Mouse (Mus musculus) limb, embryonic 14.5 days (tissue): Measurements from ENCODE around the gene Il4. TPM values are rescaled to one million over a fixed set of nuclear protein-coding genes. Genes with fewer than 3 reads are reported as not detected.

Experiments
- ATAC-seq: fragments of 200-750 bp; cut with Nextera tagmentation; 2 replicates; pipeline ENCODE4 v1.8.0; 2017; ENCODE audit warnings: low read depth, moderate number of reproducible peaks, moderate TSS enrichment; ENCODE audit not compliant: low FRiP score
- DNase-seq: peaks from one replicate; pipeline ENCODE4 v3.0.0-alpha.2; 2015; ENCODE audit warnings: low spot score
- H3K27ac ChIP-seq: fragments of 300-500 bp; sonication (generic); replicated peaks from 2 replicates; pipeline ENCODE4 v1.5.1; 2014; ENCODE audit warnings: low read depth, mild to moderate bottlenecking, low read length, moderate library complexity, mixed read lengths
- H3K27me3 ChIP-seq: fragments of 300-500 bp; sonication (generic); 2 replicates; pipeline ENCODE4 v1.6.1; 2014; ENCODE audit warnings: low read length, mixed read lengths; ENCODE audit not compliant: control insufficient read depth, insufficient read depth
- H3K36me3 ChIP-seq: fragments of 300-500 bp; sonication (generic); 2 replicates; pipeline ENCODE4 v1.6.1; 2014; ENCODE audit warnings: mild to moderate bottlenecking, low read length, moderate library complexity, mixed read lengths; ENCODE audit not compliant: control insufficient read depth, insufficient read depth
- H3K4me1 ChIP-seq: fragments of 300-500 bp; sonication (generic); 2 replicates; pipeline ENCODE4 v1.6.1; 2014; ENCODE audit warnings: antibody characterized with exemption, low read length, mixed read lengths; ENCODE audit not compliant: control insufficient read depth, insufficient read depth
- H3K4me2 ChIP-seq: fragments of 300-500 bp; sonication (generic); replicated peaks from 2 replicates; pipeline ENCODE4 v1.6.1; 2014; ENCODE audit warnings: low read depth, mild to moderate bottlenecking, low read length, moderate library complexity; ENCODE audit not compliant: severe bottlenecking
- H3K4me3 ChIP-seq: fragments of 300-500 bp; sonication (generic); replicated peaks from 2 replicates; pipeline ENCODE4 v1.5.1; 2014; ENCODE audit warnings: low read length
- H3K9ac ChIP-seq: fragments of 300-500 bp; sonication (generic); 2 replicates; pipeline ENCODE4 v1.6.1; 2014; ENCODE audit warnings: mild to moderate bottlenecking, low read depth, low read length, moderate library complexity; ENCODE audit not compliant: severe bottlenecking
- H3K9me3 ChIP-seq: fragments of 300-500 bp; sonication (generic); 2 replicates; pipeline ENCODE4 v1.6.1; 2016; ENCODE audit warnings: low read length; ENCODE audit not compliant: control insufficient read depth
- POLR2A ChIP-seq: fragments of 200-500 bp; IDR thresholded peaks from 2 replicates; pipeline ENCODE4 v1.8.0; 2012; ENCODE audit warnings: inconsistent platforms, mild to moderate bottlenecking, moderate library complexity, borderline replicate concordance; ENCODE audit not compliant: insufficient read depth, insufficient read length; ENCODE audit errors: extremely low read depth
- WGBS: fragments of 180-500 bp; shearing (Covaris S2); extraction: QIAGEN DNeasy Blood & Tissue Kit; methylation state at CpG from one replicate; pipeline ENCODE4 v1.1.7; 2014; 5-methylcytosine and 5-hydroxymethylcytosine counted together
- polyA plus RNA-seq, 2 experiments: library from polyadenylated mRNA; depleted of rRNA in 1 of 2; stranded (reverse) in 1 of 2; unstranded in 1 of 2; fragments of >200 nt; fragmentation: Nextera tagmentation in 1 of 2; extraction: Ambion mirVana in 1 of 2; gene quantifications; 2 replicates each; pipeline versions ENCODE4 v1.2.1 to v1.2.3; 2012 to 2014

Gene Il4
- polyA plus RNA-seq (2012; rRNA removed) = 0.23 and 0.49 TPM in 2 replicates
- polyA plus RNA-seq (2014; fragmentation: Nextera tagmentation; extraction: Ambion mirVana) = 3.2 and 3.6 TPM in 2 replicates

DNA sequence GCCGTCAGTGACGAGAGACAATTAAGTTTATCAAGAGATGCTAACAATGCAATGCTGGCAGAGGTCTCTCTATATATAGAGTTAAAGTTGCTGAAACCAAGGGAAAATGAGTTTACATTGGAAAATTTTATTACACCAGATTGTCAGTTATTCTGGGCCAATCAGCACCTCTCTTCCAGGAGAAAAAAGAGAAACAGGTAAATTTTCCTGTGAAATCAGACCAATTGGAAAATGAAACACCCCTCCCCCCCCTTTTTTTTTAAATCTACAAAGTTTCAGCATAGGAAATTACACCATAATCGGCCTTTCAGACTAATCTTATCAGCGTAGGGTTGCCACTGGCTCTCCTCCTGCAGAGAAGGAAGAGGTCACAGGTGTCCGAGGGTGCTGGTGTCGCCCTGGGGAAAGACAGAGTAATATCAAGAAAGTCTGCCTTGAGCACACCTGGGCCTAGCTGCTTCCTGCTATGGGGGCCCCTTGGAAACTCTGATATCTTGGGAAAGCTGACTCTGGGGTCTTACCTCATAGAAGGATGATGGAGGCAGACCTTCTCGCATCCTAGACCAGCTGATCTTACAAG, at the start of gene Il4:
TSS of gene Il4 (minus strand) at position 51 of the 580 bp plus-strand sequence.
- Histone ChIP-seq H3K36me3 (no peaks in the 10 kb centered on the region), H3K4me1 (no peaks in the 10 kb centered on the region), H3K4me2 (no peak within 1 kb of the TSS), H3K27ac (no peak within 1 kb of the TSS), H3K9me3 (no peaks in the 10 kb centered on the region), H3K9ac (no peak within 1 kb of the TSS), H3K4me3 (no peak within 1 kb of the TSS), H3K27me3 (no peaks in the 10 kb centered on the region)
- TF ChIP-seq POLR2A = no peak
- DNase-seq = no peak
- no peak for ATAC-seq
- WGBS = 82% methylated on average over 7 of the region's 7 CpGs

DNA sequence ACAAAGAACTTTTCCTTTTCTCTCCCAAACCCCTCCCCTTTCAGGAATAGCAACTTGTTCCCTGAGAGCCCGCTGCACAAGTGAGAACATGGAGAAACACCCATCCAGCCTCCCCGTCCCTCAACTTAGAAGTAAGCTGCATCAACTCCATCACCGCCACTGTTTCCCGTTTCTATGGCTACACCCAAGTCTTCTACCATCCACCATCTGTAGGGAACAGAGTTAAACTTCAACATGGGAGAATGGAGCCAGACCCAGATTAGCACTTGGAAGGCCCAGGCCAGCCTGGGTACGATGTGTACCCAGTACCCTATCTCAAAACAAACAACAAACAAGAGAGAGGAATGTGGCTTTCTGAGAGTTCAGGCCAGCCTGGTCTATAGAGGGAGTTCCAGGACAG, 45.6 kb upstream of the Il4 start:
- no peaks in the 10 kb centered on the region for H3K4me1 ChIP-seq
- 85% methylated on average over 5 of the region's 5 CpGs for WGBS
- no peak for ATAC-seq
- no peak overlapping the region for H3K4me3 ChIP-seq
- H3K36me3 ChIP-seq = peaks cover 33% of the 10 kb centered on the region
- H3K27ac ChIP-seq = no peak overlapping the region
- H3K4me2 ChIP-seq = no peak overlapping the region
- no peak overlapping the region for H3K9ac ChIP-seq
- TF ChIP-seq POLR2A = no peak
- no peaks in the 10 kb centered on the region for H3K9me3 ChIP-seq
- no peak for DNase-seq
- no peaks in the 10 kb centered on the region for H3K27me3 ChIP-seq

DNA sequence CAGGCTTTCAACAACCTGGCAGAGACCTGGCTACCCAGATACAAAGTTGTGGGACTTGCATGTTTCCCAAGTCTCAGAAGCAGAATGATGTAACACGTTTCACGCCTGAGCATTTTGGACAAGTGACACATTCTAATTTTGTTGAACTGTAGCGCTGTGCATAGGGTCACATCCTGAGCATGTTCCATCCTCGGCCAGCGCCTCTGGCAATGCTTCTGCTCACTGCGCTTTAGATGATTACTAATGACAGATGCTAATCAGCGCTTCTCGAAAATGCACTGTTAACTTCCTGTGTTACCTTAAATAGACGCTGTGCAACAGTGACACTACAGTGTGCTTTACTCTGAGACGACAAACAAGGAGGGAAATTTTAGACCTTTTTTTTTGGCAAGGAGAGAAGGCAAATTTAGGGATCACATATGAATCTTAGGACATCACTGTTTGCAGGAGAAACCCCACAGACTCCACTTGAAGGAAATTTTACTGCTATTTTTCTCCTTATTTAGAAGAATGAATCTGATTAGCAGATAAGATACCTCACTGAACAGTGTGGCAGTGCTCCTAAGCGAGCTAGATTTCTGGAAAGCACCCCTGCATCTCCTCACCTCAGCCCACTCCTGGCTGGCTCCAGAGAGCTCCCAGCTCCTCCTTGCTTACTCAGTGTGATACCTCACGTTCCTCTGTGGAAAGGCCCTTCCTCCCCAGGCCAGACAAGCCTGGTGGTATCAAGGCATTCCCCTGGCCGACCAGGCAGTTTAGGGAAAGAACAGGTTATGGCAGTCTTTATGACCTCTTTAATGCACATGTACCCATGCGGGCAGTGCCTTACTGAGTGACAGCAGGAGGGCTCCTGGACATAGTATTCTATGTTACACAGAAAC, 44.6 kb upstream of the Il4 start:
- no peak for DNase-seq
- Histone ChIP-seq H3K27ac (no peak overlapping the region), H3K4me1 (no peaks in the 10 kb centered on the region), H3K9me3 (no peaks in the 10 kb centered on the region), H3K36me3 (peaks cover 27% of the 10 kb centered on the region), H3K4me2 (no peak overlapping the region), H3K9ac (no peak overlapping the region), H3K4me3 (no peak overlapping the region), H3K27me3 (no peaks in the 10 kb centered on the region)
- no peak for ATAC-seq
- 68% methylated on average over 14 of the region's 14 CpGs for WGBS
- TF ChIP-seq POLR2A = no peak

DNA sequence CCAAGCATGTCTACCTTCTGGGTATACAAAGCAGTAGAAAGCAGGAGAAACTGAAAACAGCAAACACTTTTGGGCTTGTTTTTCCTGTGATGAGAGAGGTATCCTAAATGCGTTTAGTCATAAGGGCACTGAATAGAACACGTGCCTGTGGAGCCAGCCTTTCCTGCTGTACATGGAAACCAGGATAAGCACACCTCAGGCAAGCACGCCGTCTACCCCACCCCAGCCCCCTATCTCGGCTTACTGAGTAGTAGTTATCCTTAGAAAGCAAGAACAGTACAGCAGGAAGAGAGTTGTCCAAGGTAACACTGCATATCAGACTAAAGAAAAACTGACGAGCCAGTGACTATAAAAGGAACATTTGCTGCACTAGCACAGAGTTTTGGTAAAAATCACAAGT, 39.4 kb upstream of the Il4 start:
- Histone ChIP-seq H3K4me3 (no peak overlapping the region), H3K4me1 (no peaks in the 10 kb centered on the region), H3K9me3 (no peaks in the 10 kb centered on the region), H3K36me3 (peaks cover 19% of the 10 kb centered on the region), H3K9ac (no peak overlapping the region), H3K27me3 (no peaks in the 10 kb centered on the region), H3K4me2 (no peak overlapping the region), H3K27ac (no peak overlapping the region)
- WGBS = 79% methylated on average over 6 of the region's 6 CpGs
- ATAC-seq = no peak
- DNase-seq = no peak
- no peak for TF ChIP-seq POLR2A

DNA sequence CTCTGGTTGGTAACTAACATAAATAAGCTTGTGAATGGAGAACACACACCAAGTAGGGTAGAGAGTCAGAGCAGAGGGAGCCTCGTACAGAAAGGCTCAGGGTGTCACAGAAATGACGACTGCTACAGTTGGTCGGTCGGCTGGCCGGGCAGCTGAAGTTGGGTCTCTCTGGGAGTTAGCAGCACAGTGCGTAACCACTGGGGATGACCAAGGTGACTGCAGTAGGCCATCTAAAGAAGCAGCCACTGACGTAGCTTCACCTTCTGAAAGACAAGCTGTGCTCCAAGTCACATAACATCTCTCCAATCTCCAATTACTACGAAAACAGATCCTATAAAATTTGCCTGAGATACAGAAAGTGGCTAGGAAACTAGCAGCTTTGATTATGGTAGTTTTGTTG, 38.9 kb upstream of the Il4 start:
- no peaks in the 10 kb centered on the region for H3K27me3 ChIP-seq
- no peaks in the 10 kb centered on the region for H3K9me3 ChIP-seq
- WGBS = 88% methylated on average over 8 of the region's 8 CpGs
- DNase-seq (no peak), ATAC-seq (no peak)
- no peak for TF ChIP-seq POLR2A
- H3K27ac ChIP-seq = no peak overlapping the region
- peaks cover 22% of the 10 kb centered on the region for H3K36me3 ChIP-seq
- no peak overlapping the region for H3K4me2 ChIP-seq
- H3K4me1 ChIP-seq = no peaks in the 10 kb centered on the region
- no peak overlapping the region for H3K4me3 ChIP-seq
- H3K9ac ChIP-seq = no peak overlapping the region
